Mouse (Mus musculus): ENCODE data around the gene Gal.

DNA sequence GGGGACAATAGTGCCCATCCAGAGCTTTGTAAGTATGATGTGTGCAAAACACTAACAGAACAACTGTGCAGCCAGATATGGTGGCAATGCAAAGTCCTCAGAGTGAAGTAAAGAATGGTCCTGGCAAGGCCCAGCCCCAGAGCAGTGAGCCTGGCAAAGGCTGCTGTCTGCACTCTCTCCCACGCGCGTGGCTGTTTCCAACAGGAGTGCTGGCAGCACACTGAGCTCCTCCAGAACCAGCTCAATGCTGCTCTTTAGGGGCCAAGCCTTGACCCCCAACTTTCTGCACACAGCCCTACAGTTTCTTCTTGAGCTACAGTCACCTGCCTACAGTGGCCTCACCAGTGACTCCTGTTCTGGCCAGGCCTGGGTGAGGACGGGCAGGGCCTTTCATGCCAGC is 43.4 kb upstream of the Gal start:
- no peak for TF ChIP-seq CTCF (IDR thresholded peaks at IDR 0.05; ENCODE audit: low read depth)
- no peak for TF ChIP-seq EP300 (IDR thresholded peaks at IDR 0.05; ENCODE audit: low read depth)

Data from liver, embryonic 14.5 days (tissue).